Mouse (Mus musculus) lung, embryonic 15.5 days (tissue): Measurements from ENCODE around the gene Gm10662. TPM values are rescaled to one million over a fixed set of nuclear protein-coding genes. Genes with fewer than 3 reads are reported as not detected.
"Not testable (repeated sequence)": the region's sequence is repeated elsewhere in the genome, so short reads cannot be mapped to it uniquely, and the experiment has no call there.

Source experiments
- ATAC-seq: fragments of 200-750 bp; cut with Nextera tagmentation; 2 replicates; pipeline ENCODE4 v1.8.0; 2017; ENCODE audit warnings: moderate number of reproducible peaks, borderline replicate concordance; ENCODE audit not compliant: low FRiP score, low TSS enrichment; ENCODE audit errors: extremely low read depth
- H3K27ac ChIP-seq: fragments of 300-500 bp; sonication (generic); 2 replicates; pipeline ENCODE4 v1.5.1; 2015; ENCODE audit warnings: moderate library complexity, mild to moderate bottlenecking, inconsistent platforms
- H3K27me3 ChIP-seq: fragments of 300-500 bp; sonication (generic); 2 replicates; pipeline ENCODE4 v1.6.1; 2015; ENCODE audit warnings: inconsistent platforms
- H3K36me3 ChIP-seq: fragments of 300-500 bp; sonication (generic); 2 replicates; pipeline ENCODE4 v1.6.1; 2015; ENCODE audit warnings: inconsistent platforms
- H3K4me1 ChIP-seq: fragments of 300-500 bp; sonication (generic); 2 replicates; pipeline ENCODE4 v1.6.1; 2015; ENCODE audit warnings: inconsistent platforms
- H3K4me2 ChIP-seq: fragments of 300-500 bp; sonication (generic); 2 replicates; pipeline ENCODE4 v1.6.1; 2015; ENCODE audit warnings: inconsistent platforms, mild to moderate bottlenecking, moderate library complexity
- H3K4me3 ChIP-seq: fragments of 300-500 bp; sonication (generic); 2 replicates; pipeline ENCODE4 v1.5.1; 2015; ENCODE audit warnings: mild to moderate bottlenecking, inconsistent platforms
- H3K9ac ChIP-seq: fragments of 300-500 bp; sonication (generic); 2 replicates; pipeline ENCODE4 v1.6.1; 2015; ENCODE audit warnings: inconsistent platforms
- H3K9me3 ChIP-seq: fragments of 300-500 bp; sonication (generic); 2 replicates; pipeline ENCODE4 v1.6.1; 2016; ENCODE audit warnings: inconsistent platforms
- WGBS: fragments of 180-500 bp; shearing (Covaris S2); methylation state at CpG from one replicate; pipeline ENCODE4 v1.1.7; 2015; 5-methylcytosine and 5-hydroxymethylcytosine counted together
- polyA plus RNA-seq: library from polyadenylated mRNA; unstranded; fragments of >200 nt; fragmentation: Nextera tagmentation; extraction: Ambion mirVana; gene quantifications from 2 replicates; pipeline ENCODE4 v1.2.1, GENCODE M21; 2015

Gene Gm10662
- not detected in 2 replicates for polyA plus RNA-seq

DNA sequence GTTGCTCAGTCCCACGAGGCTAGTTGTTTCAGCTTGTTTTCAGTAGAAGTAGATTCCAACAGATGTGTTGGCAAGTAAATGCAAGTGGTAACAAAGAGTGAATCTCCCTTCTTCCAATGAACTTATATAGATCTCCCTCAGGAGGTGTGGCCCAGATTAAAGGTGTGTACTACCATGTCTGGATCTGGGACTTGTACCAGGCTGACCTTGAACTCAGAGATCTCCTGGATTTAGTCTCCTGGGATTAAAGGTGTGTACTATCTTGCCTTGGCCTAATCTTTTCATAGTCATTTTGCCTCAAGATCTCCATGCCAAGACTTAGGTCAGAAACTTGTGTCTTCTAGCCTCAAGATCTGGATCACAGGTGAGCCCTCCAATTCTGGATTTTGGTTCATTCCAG lies at the start of gene Gm10662:
TSS of gene Gm10662 (minus strand) at position 101 of the 400 bp plus-strand sequence.
- H3K27ac ChIP-seq, H3K4me3 ChIP-seq, H3K9me3 ChIP-seq, H3K27me3 ChIP-seq, H3K9ac ChIP-seq, H3K4me2 ChIP-seq, ATAC-seq, H3K36me3 ChIP-seq, H3K4me1 ChIP-seq: not testable (repeated sequence)
- whole genome bisulfite sequencing: no CpG with 5 or more reads among the region's 1 CpGs

DNA sequence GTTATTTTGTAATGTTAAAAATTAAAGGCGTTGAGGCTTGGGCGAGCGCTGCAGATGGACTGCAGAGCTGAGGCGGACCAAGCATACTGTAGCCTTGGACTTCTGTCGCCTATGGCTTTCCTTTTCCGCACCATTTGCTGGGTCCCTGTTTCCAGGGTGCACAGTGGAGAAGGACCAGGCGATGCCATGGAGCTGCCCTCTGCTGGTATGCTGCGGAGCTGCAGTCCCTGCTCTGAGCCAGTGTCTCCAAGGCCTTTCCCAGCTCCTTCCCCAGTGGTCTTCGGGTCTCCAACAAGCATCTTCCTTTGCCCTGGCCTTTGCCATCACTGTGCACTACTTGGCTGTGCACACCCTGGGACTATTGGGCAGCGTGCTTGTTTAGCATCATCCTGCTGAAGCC lies 19.2 kb upstream of the Gm10662 start:
- ATAC-seq, H3K36me3 ChIP-seq, H3K27ac ChIP-seq, H3K4me3 ChIP-seq, H3K4me1 ChIP-seq, H3K9ac ChIP-seq, H3K27me3 ChIP-seq, H3K4me2 ChIP-seq, H3K9me3 ChIP-seq: not testable (repeated sequence)
- 82% methylated on average over 10 of the region's 10 CpGs for WGBS

Other genes with a start within 250 kb of the Gm10662 start
- gene Gm4214, start 159.8 kb downstream of the Gm10662 start, polyA plus RNA-seq: not detected in 2 replicates
- gene Gm4216, start 124.6 kb downstream of the Gm10662 start, polyA plus RNA-seq: not detected in 2 replicates
- gene Vmn1r163, start 88.9 kb downstream of the Gm10662 start, polyA plus RNA-seq: not detected in 2 replicates
- not detected in 2 replicates for gene Gm8720, start 77.0 kb downstream of the Gm10662 start, polyA plus RNA-seq
- gene Vmn1r165, start 72.9 kb upstream of the Gm10662 start, polyA plus RNA-seq: not detected in 2 replicates
- gene Vmn1r166, start 107.2 kb upstream of the Gm10662 start, polyA plus RNA-seq: not detected in 2 replicates
- not detected in 2 replicates for gene Gm6902, start 134.4 kb upstream of the Gm10662 start, polyA plus RNA-seq
- gene Nlrp4e, start 156.7 kb upstream of the Gm10662 start, polyA plus RNA-seq: not detected in 2 replicates
- gene Nlrp5, start 241.4 kb upstream of the Gm10662 start, polyA plus RNA-seq: 0.04 TPM in 1 of 2 replicates, not detected in the other